Mouse (Mus musculus): ENCODE results near the gene Fam204a. TPM values are rescaled to one million over a fixed set of nuclear protein-coding genes. Genes with fewer than 3 reads are reported as not detected.

Gene Fam204a
- polyA plus RNA-seq, 1 experiment: not detected

DNA sequence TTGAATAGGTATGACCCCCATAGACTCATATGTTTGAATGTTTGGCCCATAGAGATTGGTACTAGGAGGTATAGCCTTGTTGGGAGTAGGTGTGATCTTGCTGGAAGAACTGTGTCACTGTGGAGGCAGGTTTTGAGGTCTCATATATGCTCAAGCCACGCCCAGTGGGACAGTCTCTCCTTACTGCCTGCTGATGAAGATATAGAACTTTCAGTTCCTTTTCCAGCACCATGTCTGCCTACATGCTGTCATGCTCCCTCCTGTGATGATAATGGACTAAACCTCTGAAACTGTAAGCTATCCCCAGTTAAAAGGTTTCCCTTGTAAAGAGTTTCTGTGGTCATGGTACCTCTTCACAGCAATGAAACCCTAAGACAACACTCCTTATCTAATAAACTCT lies 44.3 kb downstream of the Fam204a start:
- Histone ChIP-seq H3K27ac (ENCODE audit: insufficient read depth, low read depth, low read length) (no peak overlapping the region), H3K4me1 (ENCODE audit: control insufficient read depth, insufficient read depth, low read length) (no peaks in the 10 kb centered on the region), H3K4me3 (ENCODE audit: insufficient read depth, low read depth, low read length) (no peak overlapping the region)
- TF ChIP-seq POLR2A (IDR thresholded peaks at IDR 0.05; ENCODE audit: insufficient read depth, low read depth, low read length) (no peak), CTCF (IDR thresholded peaks at IDR 0.05; ENCODE audit: insufficient read depth, low read depth, low read length) (no peak)
- WGBS: 100% methylated on average over 1 of the region's 1 CpGs

DNA sequence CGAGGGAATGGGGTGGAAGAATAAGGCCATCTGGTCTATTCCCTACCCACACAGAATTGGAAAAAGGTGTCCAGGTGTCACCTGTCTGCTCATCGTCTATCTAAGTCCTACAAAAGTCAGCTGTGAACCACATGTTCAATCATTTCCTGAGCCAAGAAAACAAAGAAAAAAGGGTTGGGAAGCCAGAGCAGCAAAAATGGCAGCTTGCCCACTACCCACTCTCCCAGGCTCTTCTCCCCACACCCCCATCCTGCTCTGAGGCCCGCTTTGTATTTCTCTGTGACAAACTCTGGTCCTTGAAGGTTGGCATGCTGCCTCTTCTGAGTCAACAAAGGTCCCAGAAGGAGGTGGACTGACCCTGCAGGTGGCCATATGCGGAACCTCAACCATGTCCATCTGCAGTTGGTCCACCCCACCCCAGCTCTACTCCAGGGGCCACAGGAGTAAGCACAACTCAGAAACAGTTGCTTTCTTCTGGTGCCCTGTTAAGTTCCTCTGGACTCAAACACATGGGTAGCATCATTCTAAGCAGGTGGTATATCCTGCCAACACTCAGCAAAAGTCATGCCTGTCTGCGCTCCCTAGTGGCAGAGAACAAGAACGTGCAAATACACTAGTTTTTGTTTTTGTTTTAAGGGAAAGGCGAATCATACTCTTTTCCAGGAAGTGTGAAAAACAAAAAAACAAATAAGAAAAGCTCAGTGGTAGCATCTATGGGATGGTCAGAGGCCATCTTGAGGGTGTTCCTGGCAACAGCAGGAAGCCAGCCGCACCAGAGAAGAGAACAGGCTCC lies 47.5 kb downstream of the Fam204a start:
- Histone ChIP-seq H3K27ac (ENCODE audit: insufficient read depth, low read depth, low read length) (no peak overlapping the region), H3K4me3 (ENCODE audit: insufficient read depth, low read depth, low read length) (no peak overlapping the region), H3K4me1 (ENCODE audit: control insufficient read depth, insufficient read depth, low read length) (no peaks in the 10 kb centered on the region)
- no peak for TF ChIP-seq POLR2A (IDR thresholded peaks at IDR 0.05; ENCODE audit: insufficient read depth, low read depth, low read length)
- TF ChIP-seq CTCF (IDR thresholded peaks at IDR 0.05; ENCODE audit: insufficient read depth, low read depth, low read length): no peak
- 73% methylated on average over 8 of the region's 8 CpGs for WGBS

DNA sequence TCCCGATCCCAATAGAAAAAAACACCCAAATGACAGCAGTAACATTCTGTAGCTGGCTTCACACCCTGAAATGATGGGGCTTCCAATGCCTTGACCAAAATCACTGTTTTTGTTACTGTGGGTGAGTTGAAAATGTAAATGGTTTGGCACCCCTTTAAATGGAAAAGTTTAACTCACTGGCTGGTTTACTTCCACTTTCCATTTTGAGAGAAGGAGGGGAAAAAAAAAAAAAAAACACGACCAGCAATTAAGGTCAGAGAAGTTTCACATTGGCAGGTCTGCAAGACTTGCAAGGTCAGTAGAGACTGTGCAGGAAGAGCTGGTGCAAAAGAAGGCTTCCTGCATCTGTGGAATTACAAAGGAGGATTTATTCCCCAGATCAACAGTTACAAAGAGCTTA lies 61.1 kb downstream of the Fam204a start:
- 44% methylated on average over 2 of the region's 2 CpGs for WGBS
- Histone ChIP-seq H3K27ac (ENCODE audit: insufficient read depth, low read depth, low read length) (no peak overlapping the region), H3K4me3 (ENCODE audit: insufficient read depth, low read depth, low read length) (no peak overlapping the region), H3K4me1 (ENCODE audit: control insufficient read depth, insufficient read depth, low read length) (no peaks in the 10 kb centered on the region)
- no peak for TF ChIP-seq CTCF (IDR thresholded peaks at IDR 0.05; ENCODE audit: insufficient read depth, low read depth, low read length)
- TF ChIP-seq POLR2A (IDR thresholded peaks at IDR 0.05; ENCODE audit: insufficient read depth, low read depth, low read length): no peak

DNA sequence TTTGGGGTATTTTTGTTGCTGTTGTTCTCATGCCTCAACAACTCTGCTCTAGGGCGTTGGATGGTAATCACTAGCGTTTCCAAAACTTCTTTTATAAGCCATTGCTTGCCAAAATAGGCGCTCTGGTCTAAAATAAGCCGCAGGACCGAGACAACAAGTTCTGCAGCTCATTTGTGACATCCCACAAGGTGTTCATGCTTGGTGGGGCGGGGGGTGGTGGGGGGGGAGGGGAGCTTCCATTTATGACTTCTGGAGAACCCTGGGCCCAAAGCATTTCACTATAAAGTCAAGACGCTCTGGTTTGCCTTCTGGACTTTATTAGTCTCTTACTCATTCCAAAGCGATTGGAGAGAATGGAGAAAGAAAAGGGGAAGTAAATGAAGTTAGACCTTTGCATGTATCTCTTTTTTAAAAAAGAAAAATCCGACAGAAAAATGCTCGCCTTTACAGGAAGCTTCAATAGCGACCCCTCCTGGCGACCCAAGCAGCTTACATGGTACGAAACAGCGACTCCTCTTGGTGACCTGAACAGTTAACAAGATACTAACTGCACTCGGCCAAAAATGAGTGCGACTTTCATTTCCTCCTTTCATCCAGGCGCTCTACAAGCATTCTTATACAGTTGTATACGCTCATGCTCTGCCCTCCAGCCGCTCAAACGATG lies 65.8 kb downstream of the Fam204a start:
- H3K27ac ChIP-seq (ENCODE audit: insufficient read depth, low read depth, low read length): no peak overlapping the region
- H3K4me1 ChIP-seq (ENCODE audit: control insufficient read depth, insufficient read depth, low read length): no peaks in the 10 kb centered on the region
- 25% methylated on average over 20 of the region's 20 CpGs for WGBS
- H3K4me3 ChIP-seq (ENCODE audit: insufficient read depth, low read depth, low read length): no peak overlapping the region
- TF ChIP-seq POLR2A (IDR thresholded peaks at IDR 0.05; ENCODE audit: insufficient read depth, low read depth, low read length) (no peak), CTCF (IDR thresholded peaks at IDR 0.05; ENCODE audit: insufficient read depth, low read depth, low read length) (no peak)

DNA sequence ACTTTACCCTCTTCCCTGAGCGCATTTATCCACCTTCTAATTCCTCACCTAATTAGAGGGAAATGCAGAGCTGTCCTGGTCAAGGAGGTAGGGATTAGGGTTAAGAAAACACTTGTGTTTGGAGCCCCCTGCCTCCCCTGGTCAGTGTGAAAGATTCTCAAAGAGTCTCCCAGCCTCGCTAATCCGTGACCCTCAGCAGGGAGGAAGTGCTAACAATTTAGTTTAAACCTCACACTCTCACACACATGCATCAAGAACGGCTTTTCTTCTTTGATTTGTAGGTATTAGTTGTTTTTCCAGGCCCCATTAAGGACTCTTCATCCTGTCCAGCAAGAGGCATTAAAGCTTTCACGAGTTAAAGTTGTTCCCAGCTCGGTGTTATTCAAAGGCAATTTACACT lies 66.7 kb downstream of the Fam204a start:
- TF ChIP-seq POLR2A (IDR thresholded peaks at IDR 0.05; ENCODE audit: insufficient read depth, low read depth, low read length) (no peak), CTCF (IDR thresholded peaks at IDR 0.05; ENCODE audit: insufficient read depth, low read depth, low read length) (no peak)
- 54% methylated on average over 6 of the region's 6 CpGs for WGBS
- Histone ChIP-seq H3K4me1 (ENCODE audit: control insufficient read depth, insufficient read depth, low read length) (no peaks in the 10 kb centered on the region), H3K4me3 (ENCODE audit: insufficient read depth, low read depth, low read length) (no peak overlapping the region), H3K27ac (ENCODE audit: insufficient read depth, low read depth, low read length) (no peak overlapping the region)

DNA sequence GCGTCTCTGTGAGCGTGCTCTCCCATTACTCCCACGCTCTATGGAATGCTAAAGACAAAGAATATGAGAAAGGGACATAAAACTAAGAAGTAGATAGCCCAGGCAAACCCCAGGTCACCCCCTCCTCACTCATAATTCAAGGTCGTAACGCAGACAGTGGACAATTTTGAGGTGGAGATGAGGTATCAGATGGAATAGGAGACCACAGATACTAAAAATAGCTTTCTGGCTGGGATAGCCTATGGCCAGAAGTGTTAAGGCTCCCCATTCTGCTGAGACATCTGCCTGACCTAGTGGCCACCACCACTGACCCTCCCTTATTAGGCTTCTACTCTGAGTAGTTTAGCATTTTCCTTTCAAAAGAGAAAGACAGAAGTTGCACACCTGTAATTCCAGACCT lies 71.2 kb downstream of the Fam204a start:
- Histone ChIP-seq H3K4me3 (ENCODE audit: insufficient read depth, low read depth, low read length) (no peak overlapping the region), H3K27ac (ENCODE audit: insufficient read depth, low read depth, low read length) (no peak overlapping the region), H3K4me1 (ENCODE audit: control insufficient read depth, insufficient read depth, low read length) (no peaks in the 10 kb centered on the region)
- WGBS: 95% methylated on average over 5 of the region's 5 CpGs
- TF ChIP-seq POLR2A (IDR thresholded peaks at IDR 0.05; ENCODE audit: insufficient read depth, low read depth, low read length): no peak

DNA sequence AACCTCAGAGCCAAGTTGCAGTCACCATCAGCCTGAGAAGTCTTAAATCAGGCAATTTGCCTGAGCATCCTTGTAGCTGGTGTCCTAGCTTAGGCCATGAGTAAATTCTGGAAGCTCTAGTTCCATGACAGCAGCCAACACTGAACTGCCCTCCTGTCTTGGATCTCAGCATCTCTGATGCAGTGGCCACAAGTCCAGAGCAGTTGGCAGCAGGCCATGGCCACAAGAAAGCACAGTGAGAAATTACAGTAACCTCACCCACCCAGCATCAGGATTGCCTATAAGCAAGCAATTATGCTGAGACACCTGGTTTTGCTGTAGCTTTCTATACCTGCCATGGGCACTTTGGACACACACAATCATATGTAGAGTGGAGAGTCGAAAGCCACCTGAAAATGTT lies 73.4 kb downstream of the Fam204a start:
- H3K4me1 ChIP-seq (ENCODE audit: control insufficient read depth, insufficient read depth, low read length): no peaks in the 10 kb centered on the region
- WGBS: 95% methylated on average over 1 of the region's 1 CpGs
- H3K4me3 ChIP-seq (ENCODE audit: insufficient read depth, low read depth, low read length): no peak overlapping the region
- TF ChIP-seq CTCF (IDR thresholded peaks at IDR 0.05; ENCODE audit: insufficient read depth, low read depth, low read length): no peak
- no peak for TF ChIP-seq POLR2A (IDR thresholded peaks at IDR 0.05; ENCODE audit: insufficient read depth, low read depth, low read length)
- no peak overlapping the region for H3K27ac ChIP-seq (ENCODE audit: insufficient read depth, low read depth, low read length)

DNA sequence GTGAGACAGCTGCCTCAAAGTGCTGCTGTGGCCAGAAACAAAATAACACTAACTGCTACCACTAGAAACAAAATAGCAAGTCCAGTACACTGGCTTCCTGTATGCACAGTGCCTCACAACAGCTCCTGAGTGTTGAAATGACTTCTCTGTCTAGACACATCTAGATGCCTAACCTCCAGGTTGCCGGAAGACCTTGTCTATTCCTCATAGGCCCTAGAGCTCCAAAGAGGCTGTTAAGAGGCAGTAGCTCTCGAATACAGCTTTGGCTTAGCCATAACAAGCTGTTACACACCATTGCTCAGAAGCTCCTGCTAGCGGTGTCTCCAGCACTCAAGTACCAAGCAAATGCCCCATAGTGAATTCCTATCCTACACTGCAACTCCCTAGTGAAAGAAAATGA lies 76.4 kb downstream of the Fam204a start:
- WGBS: 89% methylated on average over 3 of the region's 3 CpGs
- Histone ChIP-seq H3K4me1 (ENCODE audit: control insufficient read depth, insufficient read depth, low read length) (no peaks in the 10 kb centered on the region), H3K27ac (ENCODE audit: insufficient read depth, low read depth, low read length) (no peak overlapping the region), H3K4me3 (ENCODE audit: insufficient read depth, low read depth, low read length) (no peak overlapping the region)
- TF ChIP-seq CTCF (IDR thresholded peaks at IDR 0.05; ENCODE audit: insufficient read depth, low read depth, low read length): no peak
- TF ChIP-seq POLR2A (IDR thresholded peaks at IDR 0.05; ENCODE audit: insufficient read depth, low read depth, low read length): no peak

DNA sequence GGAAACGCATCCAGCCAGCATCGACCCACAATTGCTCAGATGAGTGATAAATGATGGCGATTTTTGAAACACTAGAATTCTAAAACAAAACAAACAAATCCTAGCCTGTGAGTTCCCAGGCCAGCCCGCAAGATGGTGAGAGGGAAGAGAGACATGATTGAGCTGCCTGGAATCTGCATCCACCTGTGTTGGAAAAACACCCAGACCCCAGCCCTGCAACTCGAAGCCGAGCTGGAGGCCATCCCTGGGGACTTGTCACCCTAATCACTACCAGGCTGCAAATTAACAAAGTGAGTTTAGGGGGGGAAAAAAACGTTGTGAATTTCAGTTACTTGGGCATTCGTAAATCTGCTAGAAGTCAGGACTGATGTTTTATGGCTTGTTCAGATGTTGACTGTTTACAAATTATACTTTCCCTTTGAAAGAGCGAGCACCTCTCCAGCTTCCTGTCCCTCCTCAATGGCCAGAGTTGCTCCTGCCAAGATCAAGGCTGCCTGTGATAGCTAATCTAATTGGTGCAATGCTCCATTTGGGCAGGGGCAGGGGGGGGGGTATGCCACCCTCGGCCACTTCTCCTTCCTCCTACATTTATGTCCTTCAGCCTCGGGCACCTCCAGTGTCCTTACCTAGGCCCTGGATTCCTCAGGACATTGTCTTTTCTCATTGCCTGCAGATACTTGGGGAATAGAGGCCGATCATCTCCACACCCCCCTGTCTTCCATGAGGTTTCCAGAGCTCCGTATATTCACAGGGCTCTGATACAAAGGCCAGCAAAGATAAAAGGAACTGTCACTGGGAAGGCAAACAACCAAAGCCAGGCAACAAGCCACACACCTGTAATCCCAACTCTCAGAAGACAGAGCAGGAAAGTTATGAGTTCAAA lies 77.2 kb downstream of the Fam204a start:
- Histone ChIP-seq H3K4me1 (ENCODE audit: control insufficient read depth, insufficient read depth, low read length) (no peaks in the 10 kb centered on the region), H3K4me3 (ENCODE audit: insufficient read depth, low read depth, low read length) (no peak overlapping the region), H3K27ac (ENCODE audit: insufficient read depth, low read depth, low read length) (no peak overlapping the region)
- no peak for TF ChIP-seq CTCF (IDR thresholded peaks at IDR 0.05; ENCODE audit: insufficient read depth, low read depth, low read length)
- no peak for TF ChIP-seq POLR2A (IDR thresholded peaks at IDR 0.05; ENCODE audit: insufficient read depth, low read depth, low read length)
- WGBS: 48% methylated on average over 13 of the region's 13 CpGs

Other genes with a start within 250 kb of the Fam204a start
- gene Prlhr, start 241.6 kb upstream of the Fam204a start, polyA plus RNA-seq (2012; ENCODE audit: insufficient read depth, insufficient read length, low replicate concordance, missing spikeins): not detected in 2 replicates

Measured in olfactory bulb, adult 2 months (tissue).